Mouse (Mus musculus) limb, embryonic 11.5 days (tissue): ENCODE measurements at regions not wholly inside any gene's neighbourhood (a gene's known extent, or its start where the extent isn't known, plus 50 kb on each side); places are given as distances from the start of the nearest gene placed in this dataset.

ENCODE experiments used
- ATAC-seq: fragments of 200-750 bp; cut with Nextera tagmentation; 2 replicates; pipeline ENCODE4 v1.8.0; 2017; ENCODE audit warnings: low read depth; ENCODE audit not compliant: insufficient number of reproducible peaks, low FRiP score, low TSS enrichment
- DNase-seq: peaks from one replicate; pipeline ENCODE4 v3.0.0-alpha.2; 2015; ENCODE audit warnings: low spot score
- H3K27ac ChIP-seq: fragments of 300-500 bp; sonication (generic); replicated peaks from 2 replicates; pipeline ENCODE4 v1.5.1; 2014; ENCODE audit warnings: low read depth, mild to moderate bottlenecking, low read length
- H3K27me3 ChIP-seq: fragments of 300-500 bp; sonication (generic); 2 replicates; pipeline ENCODE4 v1.6.1; 2014; ENCODE audit warnings: mild to moderate bottlenecking, low read length, mixed read lengths; ENCODE audit not compliant: control insufficient read depth, insufficient read depth
- H3K36me3 ChIP-seq: fragments of 300-500 bp; sonication (generic); 2 replicates; pipeline ENCODE4 v1.6.1; 2014; ENCODE audit warnings: mild to moderate bottlenecking, low read length, moderate library complexity, mixed read lengths; ENCODE audit not compliant: control insufficient read depth, insufficient read depth
- H3K4me1 ChIP-seq: fragments of 300-500 bp; sonication (generic); 2 replicates; pipeline ENCODE4 v1.6.1; 2014; ENCODE audit warnings: low read length, mixed read lengths; ENCODE audit not compliant: control insufficient read depth, insufficient read depth
- H3K4me2 ChIP-seq: fragments of 300-500 bp; sonication (generic); 2 replicates; pipeline ENCODE4 v1.6.1; 2014; ENCODE audit warnings: low read depth, mild to moderate bottlenecking, moderate library complexity; ENCODE audit not compliant: severe bottlenecking
- H3K4me3 ChIP-seq: fragments of 300-500 bp; sonication (generic); 2 replicates; pipeline ENCODE4 v1.5.1; 2014; ENCODE audit warnings: low read depth, low read length
- H3K9ac ChIP-seq: fragments of 300-500 bp; sonication (generic); 2 replicates; pipeline ENCODE4 v1.6.1; 2014; ENCODE audit warnings: mild to moderate bottlenecking, low read length
- H3K9me3 ChIP-seq: fragments of 300-500 bp; sonication (generic); 2 replicates; pipeline ENCODE4 v1.6.1; 2016; ENCODE audit warnings: low read length; ENCODE audit not compliant: control insufficient read depth
- WGBS: fragments of 180-500 bp; shearing (Covaris S2); extraction: QIAGEN DNeasy Blood & Tissue Kit; methylation state at CpG from one replicate; pipeline ENCODE4 v1.1.7; 2014; 5-methylcytosine and 5-hydroxymethylcytosine counted together

GRCm38 (mm10) chr19:54584687-54585237 lies 540.8 kb downstream of the Adra2a start:
- H3K27ac ChIP-seq: no peak overlapping the region
- no peak overlapping the region for H3K4me3 ChIP-seq
- ATAC-seq: no peak
- H3K4me1 ChIP-seq: no peaks in the 10 kb centered on the region
- H3K27me3 ChIP-seq: no peaks in the 10 kb centered on the region
- no peak overlapping the region for H3K4me2 ChIP-seq
- H3K9ac ChIP-seq: no peak overlapping the region
- H3K36me3 ChIP-seq: no peaks in the 10 kb centered on the region
- no peak for DNase-seq
- WGBS: 81% methylated on average over 3 of the region's 3 CpGs
- H3K9me3 ChIP-seq: no peaks in the 10 kb centered on the region

GRCm38 (mm10) chr19:54585326-54585725 lies 541.4 kb downstream of the Adra2a start:
- Histone ChIP-seq H3K4me3 (no peak overlapping the region), H3K27me3 (no peaks in the 10 kb centered on the region), H3K9me3 (no peaks in the 10 kb centered on the region), H3K27ac (no peak overlapping the region), H3K4me2 (no peak overlapping the region), H3K9ac (no peak overlapping the region), H3K36me3 (no peaks in the 10 kb centered on the region), H3K4me1 (no peaks in the 10 kb centered on the region)
- ATAC-seq (no peak), DNase-seq (no peak)
- WGBS: 76% methylated on average over 1 of the region's 1 CpGs

- no peaks in the 10 kb centered on the region for H3K36me3 ChIP-seq
- WGBS: 87% methylated on average over 6 of the region's 6 CpGs
- no peaks in the 10 kb centered on the region for H3K9me3 ChIP-seq
- no peak overlapping the region for H3K27ac ChIP-seq
- H3K4me3 ChIP-seq: no peak overlapping the region
- H3K27me3 ChIP-seq: no peaks in the 10 kb centered on the region
- no peak overlapping the region for H3K4me2 ChIP-seq
- no peak for DNase-seq
- no peak overlapping the region for H3K9ac ChIP-seq
- no peaks in the 10 kb centered on the region for H3K4me1 ChIP-seq
- ATAC-seq: no peak
Measured at GRCm38 (mm10) chr19:54603345-54603744, 523.7 kb downstream of the Gpam start.

GRCm38 (mm10) chr19:54605346-54605745 lies 521.7 kb downstream of the Gpam start:
- no peaks in the 10 kb centered on the region for H3K4me1 ChIP-seq
- no peaks in the 10 kb centered on the region for H3K27me3 ChIP-seq
- no peak overlapping the region for H3K4me2 ChIP-seq
- DNase-seq (no peak), ATAC-seq (no peak)
- 64% methylated on average over 1 of the region's 1 CpGs for WGBS
- H3K36me3 ChIP-seq: no peaks in the 10 kb centered on the region
- H3K4me3 ChIP-seq: no peak overlapping the region
- H3K27ac ChIP-seq: no peak overlapping the region
- no peak overlapping the region for H3K9ac ChIP-seq
- no peaks in the 10 kb centered on the region for H3K9me3 ChIP-seq

GRCm38 (mm10) chr19:54616924-54617323 lies 510.1 kb downstream of the Gpam start:
- Histone ChIP-seq H3K9me3 (no peaks in the 10 kb centered on the region), H3K4me3 (no peak overlapping the region), H3K4me1 (no peaks in the 10 kb centered on the region), H3K27ac (no peak overlapping the region), H3K27me3 (no peaks in the 10 kb centered on the region), H3K9ac (no peak overlapping the region), H3K36me3 (no peaks in the 10 kb centered on the region), H3K4me2 (no peak overlapping the region)
- DNase-seq (no peak), ATAC-seq (no peak)
- 28% methylated on average over 4 of the region's 4 CpGs for WGBS
